ENCODE assay signal across 22 mouse cellular contexts in genomic region chr9:66338005-66338782, GRCm38 (mm10). TPM values are rescaled to one million over a fixed set of nuclear protein-coding genes. Genes with fewer than 3 reads are reported as not detected.
DNase-seq lines count a peak whose midpoint lies in the region; ATAC-seq and TF ChIP-seq lines count a peak whose summit lies in the region.
"Had no signal": no experiment of that assay in that cellular context is flagged by ENCODE, and none has a peak within 500 bp of the region (broad histone marks: within the 10 kb centered on the region; RNA-seq: fewer than 3 reads in every experiment).

No protein-coding gene starts in this region.

- H3K27ac ChIP-seq in hindbrain, postnatal 0 days, result no peak overlapping the region
- H3K27ac ChIP-seq in hindbrain, embryonic 14.5 days, result no peak overlapping the region
- H3K27ac ChIP-seq in midbrain, postnatal 0 days (ENCODE audit: low read depth, low read length), result no peak overlapping the region
- H3K27ac ChIP-seq in midbrain, embryonic 16.5 days (ENCODE audit: low read length), result no peak overlapping the region
- H3K27ac ChIP-seq: embryonic facial prominence, embryonic 15.5 days; forebrain, embryonic 12.5 days; hindbrain, embryonic 13.5 days; limb, embryonic 13.5 days; liver, embryonic 15.5 days; midbrain, embryonic 10.5 days had no signal

- no peak for TF ChIP-seq CTCF in hindbrain, postnatal 0 days (IDR thresholded peaks at IDR 0.05; ENCODE audit: low read depth)
- TF ChIP-seq CTCF in midbrain, postnatal 0 days (IDR thresholded peaks at IDR 0.05), result no peak

- H3K27me3 ChIP-seq in hindbrain, postnatal 0 days (ENCODE audit: insufficient read depth, low read length), result no peaks in the 10 kb centered on the region
- H3K27me3 ChIP-seq in hindbrain, embryonic 14.5 days (ENCODE audit: control insufficient read depth, insufficient read depth, low read length), result no peaks in the 10 kb centered on the region
- no peaks in the 10 kb centered on the region for H3K27me3 ChIP-seq in midbrain, postnatal 0 days (ENCODE audit: insufficient read depth, low read length)
- H3K27me3 ChIP-seq in midbrain, embryonic 16.5 days (ENCODE audit: control insufficient read depth, insufficient read depth, low read depth, low read length), result no peaks in the 10 kb centered on the region
- H3K27me3 ChIP-seq: embryonic facial prominence, embryonic 15.5 days; forebrain, embryonic 12.5 days; hindbrain, embryonic 13.5 days; limb, embryonic 13.5 days had no signal

- intact Hi-C loops in left cerebral cortex, postnatal 14 days (cut with DNase I), result no loop called here

- DNase-seq in hindbrain, postnatal 0 days (ENCODE audit: low spot score), result peak; percentile 18
- no peak for DNase-seq in hindbrain, embryonic 14.5 days (ENCODE audit: low spot score)
- DNase-seq in midbrain, postnatal 0 days (ENCODE audit: low spot score), result peak; percentile 33
- peak; percentile 44 to 45 for DNase-seq in adrenal gland, postnatal 36 days
- DNase-seq in retina, embryonic 14.5 days (ENCODE audit: low spot score), result peak; percentile 50
- no peak for DNase-seq in gastrocnemius, adult 8-10 months (ENCODE audit: low spot score in 2 of 2)
- no peak for DNase-seq in left cerebral cortex, postnatal 14 days (ENCODE audit: low spot score in 2 of 2)
- DNase-seq: B cell, adult 2 months; cerebellum, adult 11-12 months; gastrocnemius, postnatal 25 days; heart, postnatal 10 days; kidney, adult 11 months; layer of hippocampus, postnatal 36 days; right cerebral cortex, postnatal 14 days; thymus, adult 2 months had no signal

- H3K4me3 ChIP-seq in hindbrain, postnatal 0 days (ENCODE audit: low read length), result no peak overlapping the region
- no peak overlapping the region for H3K4me3 ChIP-seq in hindbrain, embryonic 14.5 days (replicated peaks; ENCODE audit: low read length)
- no peak overlapping the region for H3K4me3 ChIP-seq in midbrain, postnatal 0 days (ENCODE audit: low read depth, low read length)
- no peak overlapping the region for H3K4me3 ChIP-seq in midbrain, embryonic 16.5 days (ENCODE audit: low read depth, low read length)
- H3K4me3 ChIP-seq: embryonic facial prominence, embryonic 15.5 days; forebrain, embryonic 12.5 days; hindbrain, embryonic 13.5 days; limb, embryonic 13.5 days; liver, embryonic 15.5 days; midbrain, embryonic 10.5 days had no signal

- H3K9me3 ChIP-seq in hindbrain, postnatal 0 days (ENCODE audit: low read length), result no peaks in the 10 kb centered on the region
- H3K9me3 ChIP-seq in hindbrain, embryonic 14.5 days (ENCODE audit: control insufficient read depth, low read length), result no peaks in the 10 kb centered on the region
- H3K9me3 ChIP-seq in midbrain, postnatal 0 days (ENCODE audit: low read length), result no peaks in the 10 kb centered on the region
- no peaks in the 10 kb centered on the region for H3K9me3 ChIP-seq in midbrain, embryonic 16.5 days (replicated peaks; ENCODE audit: control insufficient read depth, low read length, poor library complexity, severe bottlenecking)
- H3K9me3 ChIP-seq: embryonic facial prominence, embryonic 15.5 days; forebrain, embryonic 12.5 days; hindbrain, embryonic 13.5 days; limb, embryonic 13.5 days; liver, embryonic 15.5 days; midbrain, embryonic 10.5 days had no signal

- no peak overlapping the region for H3K9ac ChIP-seq in hindbrain, postnatal 0 days (replicated peaks; ENCODE audit: low read length)
- H3K9ac ChIP-seq in hindbrain, embryonic 14.5 days, result no peak overlapping the region
- no peak overlapping the region for H3K9ac ChIP-seq in midbrain, postnatal 0 days (replicated peaks; ENCODE audit: low read length, poor library complexity, severe bottlenecking)
- no peak overlapping the region for H3K9ac ChIP-seq in midbrain, embryonic 16.5 days (ENCODE audit: low read depth, low read length)
- H3K9ac ChIP-seq: embryonic facial prominence, embryonic 15.5 days; forebrain, embryonic 12.5 days; hindbrain, embryonic 13.5 days; limb, embryonic 13.5 days; liver, embryonic 15.5 days had no signal

- WGBS in hindbrain, postnatal 0 days, result 52% methylated on average over 3 of the region's 3 CpGs
- WGBS in hindbrain, embryonic 14.5 days, result 48% methylated on average over 3 of the region's 3 CpGs
- 47% methylated on average over 3 of the region's 3 CpGs for WGBS in midbrain, postnatal 0 days
- WGBS in midbrain, embryonic 16.5 days, result 46% methylated on average over 3 of the region's 3 CpGs

- H3K36me3 ChIP-seq in hindbrain, postnatal 0 days (ENCODE audit: insufficient read depth, low read length), result no peaks in the 10 kb centered on the region
- no peaks in the 10 kb centered on the region for H3K36me3 ChIP-seq in hindbrain, embryonic 14.5 days (replicated peaks; ENCODE audit: control insufficient read depth, insufficient read depth)
- H3K36me3 ChIP-seq in midbrain, postnatal 0 days (ENCODE audit: insufficient read depth, low read length), result no peaks in the 10 kb centered on the region
- no peaks in the 10 kb centered on the region for H3K36me3 ChIP-seq in midbrain, embryonic 16.5 days (ENCODE audit: control insufficient read depth, insufficient read depth, low read length)
- H3K36me3 ChIP-seq: embryonic facial prominence, embryonic 15.5 days; forebrain, embryonic 12.5 days; hindbrain, embryonic 13.5 days; limb, embryonic 13.5 days; liver, embryonic 15.5 days; midbrain, embryonic 10.5 days had no signal

- no peak for ATAC-seq in hindbrain, postnatal 0 days
- no peak for ATAC-seq in hindbrain, embryonic 14.5 days (ENCODE audit: low FRiP score)
- ATAC-seq in midbrain, postnatal 0 days (ENCODE audit: low FRiP score), result no peak
- no peak for ATAC-seq in midbrain, embryonic 16.5 days

- no peak overlapping the region for H3K4me2 ChIP-seq in hindbrain, postnatal 0 days (ENCODE audit: low read depth, low read length)
- no peak overlapping the region for H3K4me2 ChIP-seq in hindbrain, embryonic 14.5 days (replicated peaks)
- H3K4me2 ChIP-seq in midbrain, postnatal 0 days (ENCODE audit: low read depth, low read length, poor library complexity, severe bottlenecking), result no peak overlapping the region
- no peak overlapping the region for H3K4me2 ChIP-seq in midbrain, embryonic 16.5 days (ENCODE audit: low read length)
- H3K4me2 ChIP-seq: embryonic facial prominence, embryonic 15.5 days; forebrain, embryonic 12.5 days; hindbrain, embryonic 13.5 days; limb, embryonic 13.5 days; liver, embryonic 15.5 days had no signal

- no peaks in the 10 kb centered on the region for H3K4me1 ChIP-seq in hindbrain, postnatal 0 days (ENCODE audit: insufficient read depth, low read length)
- H3K4me1 ChIP-seq in hindbrain, embryonic 14.5 days (replicated peaks; ENCODE audit: control insufficient read depth, insufficient read depth, low read length), result no peaks in the 10 kb centered on the region
- no peaks in the 10 kb centered on the region for H3K4me1 ChIP-seq in midbrain, postnatal 0 days (ENCODE audit: insufficient read depth, low read length)
- no peaks in the 10 kb centered on the region for H3K4me1 ChIP-seq in midbrain, embryonic 16.5 days (ENCODE audit: control insufficient read depth, insufficient read depth, low read length)
- H3K4me1 ChIP-seq: embryonic facial prominence, embryonic 15.5 days; forebrain, embryonic 12.5 days; hindbrain, embryonic 13.5 days; limb, embryonic 13.5 days; midbrain, embryonic 10.5 days had no signal

RNA-seq across cellular contexts. Expression of gene Herc1, which starts 12.1 kb away (rescaled TPM):
- 91.5 and 104 TPM in 2 replicates for total RNA-seq in hindbrain, postnatal 0 days (2014; rRNA removed)
- polyA plus RNA-seq in hindbrain, postnatal 0 days (2015; fragmentation: Nextera tagmentation; extraction: Ambion mirVana), result 30.3 and 30.7 TPM in 2 replicates
- 53.2 and 54.7 TPM in 2 replicates for polyA plus RNA-seq in hindbrain, embryonic 14.5 days (2014; fragmentation: Nextera tagmentation; extraction: Ambion mirVana)
- 114 and 124 TPM in 2 replicates for total RNA-seq in midbrain, postnatal 0 days (2014; rRNA removed)
- polyA plus RNA-seq in midbrain, postnatal 0 days (2015; fragmentation: Nextera tagmentation; extraction: Ambion mirVana), result 27.9 and 32.9 TPM in 2 replicates
- polyA plus RNA-seq in midbrain, embryonic 16.5 days (2015; fragmentation: Nextera tagmentation; extraction: Ambion mirVana), result 46.8 and 53.2 TPM in 2 replicates
- 10 to 100 TPM; 38.9 to 47.6 TPM for total RNA-seq in adrenal gland, postnatal 36 days (2021)
- total RNA-seq in gastrocnemius, adult 8-10 months (2022), result 10 to 100 TPM; 31.0 to 42.2 (median 34.1) TPM
- 100 to 1,000 TPM; 116 to 127 TPM for total RNA-seq in left cerebral cortex, postnatal 14 days (2021)

Comparison
In these comparisons a context has a peak if more than half of its experiments do, and no peak if none do; other contexts are left out.
1. DNase-seq: peak in hindbrain, postnatal 0 days (single experiment), midbrain, postnatal 0 days (single experiment), adrenal gland, postnatal 36 days (2 of 2) and retina, embryonic 14.5 days (single experiment); none in hindbrain, embryonic 14.5 days (single experiment), gastrocnemius, adult 8-10 months (0 of 2) and left cerebral cortex, postnatal 14 days (0 of 2).